Mouse (Mus musculus): ENCODE results near the gene Gm20517.

Gm20517 gene

GRCm38 (mm10) chr17:47693671-47694441, 82.5 kb downstream of the Gm20517 start:
- H3K27me3 ChIP-seq (ENCODE audit: control insufficient read depth, insufficient read depth, low read length, poor library complexity, severe bottlenecking) = no peaks in the 10 kb centered on the region
- DNase-seq (ENCODE audit: low read depth, low spot score) = peak; percentile 9

GRCm38 (mm10) chr17:47694442-47694502, 82.9 kb downstream of the Gm20517 start, which contains the start of gene Gm21981:
Gm21981 (minus strand) TSS chr17:47694455.
- H3K36me3 ChIP-seq (ENCODE audit: control insufficient read depth, insufficient read depth, low read length, poor library complexity, severe bottlenecking) = no peaks in the 10 kb centered on the region
- no peak for DNase-seq (ENCODE audit: low read depth, low spot score)
- H3K27me3 ChIP-seq (ENCODE audit: control insufficient read depth, insufficient read depth, low read length, poor library complexity, severe bottlenecking) = no peaks in the 10 kb centered on the region

More at GRCm38 (mm10) chr17:47693671-47694441, 82.5 kb downstream of the Gm20517 start:
- H3K36me3 ChIP-seq (ENCODE audit: control insufficient read depth, insufficient read depth, low read length, poor library complexity, severe bottlenecking) = no peaks in the 10 kb centered on the region

GRCm38 (mm10) chr17:47694503-47695336, 83.3 kb downstream of the Gm20517 start, which contains the start of gene Prickle4:
Prickle4 (minus strand) TSS chr17:47694736.
- Histone ChIP-seq H3K36me3 (ENCODE audit: control insufficient read depth, insufficient read depth, low read length, poor library complexity, severe bottlenecking) (no peaks in the 10 kb centered on the region), H3K27me3 (ENCODE audit: control insufficient read depth, insufficient read depth, low read length, poor library complexity, severe bottlenecking) (no peaks in the 10 kb centered on the region)
- peak; percentile 96 for DNase-seq (ENCODE audit: low read depth, low spot score)

GRCm38 (mm10) chr17:47695337-47695710, 83.9 kb downstream of the Gm20517 start:
- H3K27me3 ChIP-seq (ENCODE audit: control insufficient read depth, insufficient read depth, low read length, poor library complexity, severe bottlenecking) = no peaks in the 10 kb centered on the region
- no peaks in the 10 kb centered on the region for H3K36me3 ChIP-seq (ENCODE audit: control insufficient read depth, insufficient read depth, low read length, poor library complexity, severe bottlenecking)
- DNase-seq (ENCODE audit: low read depth, low spot score) = peak; percentile 23

GRCm38 (mm10) chr17:47698156-47698555, 86.8 kb downstream of the Gm20517 start:
- DNase-seq (ENCODE audit: low read depth, low spot score) = no peak
- Histone ChIP-seq H3K36me3 (ENCODE audit: control insufficient read depth, insufficient read depth, low read length, poor library complexity, severe bottlenecking) (no peaks in the 10 kb centered on the region), H3K27me3 (ENCODE audit: control insufficient read depth, insufficient read depth, low read length, poor library complexity, severe bottlenecking) (no peaks in the 10 kb centered on the region)

- H3K27me3 ChIP-seq (ENCODE audit: control insufficient read depth, insufficient read depth, low read length, poor library complexity, severe bottlenecking) = no peaks in the 10 kb centered on the region
- no peaks in the 10 kb centered on the region for H3K36me3 ChIP-seq (ENCODE audit: control insufficient read depth, insufficient read depth, low read length, poor library complexity, severe bottlenecking)
- no peak for DNase-seq (ENCODE audit: low read depth, low spot score)
Measured at GRCm38 (mm10) chr17:47699055-47699454, 87.7 kb downstream of the Gm20517 start.

GRCm38 (mm10) chr17:47701793-47702192, 90.4 kb downstream of the Gm20517 start:
- Histone ChIP-seq H3K27me3 (ENCODE audit: control insufficient read depth, insufficient read depth, low read length, poor library complexity, severe bottlenecking) (no peaks in the 10 kb centered on the region), H3K36me3 (ENCODE audit: control insufficient read depth, insufficient read depth, low read length, poor library complexity, severe bottlenecking) (no peaks in the 10 kb centered on the region)
- no peak for DNase-seq (ENCODE audit: low read depth, low spot score)

- Histone ChIP-seq H3K36me3 (ENCODE audit: control insufficient read depth, insufficient read depth, low read length, poor library complexity, severe bottlenecking) (no peaks in the 10 kb centered on the region), H3K27me3 (ENCODE audit: control insufficient read depth, insufficient read depth, low read length, poor library complexity, severe bottlenecking) (no peaks in the 10 kb centered on the region)
- no peak for DNase-seq (ENCODE audit: low read depth, low spot score)
Measured at GRCm38 (mm10) chr17:47702548-47703345, 91.4 kb downstream of the Gm20517 start.

- no peaks in the 10 kb centered on the region for H3K36me3 ChIP-seq (ENCODE audit: control insufficient read depth, insufficient read depth, low read length, poor library complexity, severe bottlenecking)
- H3K27me3 ChIP-seq (ENCODE audit: control insufficient read depth, insufficient read depth, low read length, poor library complexity, severe bottlenecking) = no peaks in the 10 kb centered on the region
- DNase-seq (ENCODE audit: low read depth, low spot score) = no peak
Measured at GRCm38 (mm10) chr17:47703556-47703955, 92.2 kb downstream of the Gm20517 start.

- H3K27me3 ChIP-seq (ENCODE audit: control insufficient read depth, insufficient read depth, low read length, poor library complexity, severe bottlenecking) = no peaks in the 10 kb centered on the region
- DNase-seq (ENCODE audit: low read depth, low spot score) = no peak
- no peaks in the 10 kb centered on the region for H3K36me3 ChIP-seq (ENCODE audit: control insufficient read depth, insufficient read depth, low read length, poor library complexity, severe bottlenecking)
Measured at GRCm38 (mm10) chr17:47704692-47705091, 93.3 kb downstream of the Gm20517 start.

GRCm38 (mm10) chr17:47706196-47706595, 94.8 kb downstream of the Gm20517 start:
- no peaks in the 10 kb centered on the region for H3K27me3 ChIP-seq (ENCODE audit: control insufficient read depth, insufficient read depth, low read length, poor library complexity, severe bottlenecking)
- H3K36me3 ChIP-seq (ENCODE audit: control insufficient read depth, insufficient read depth, low read length, poor library complexity, severe bottlenecking) = no peaks in the 10 kb centered on the region
- no peak for DNase-seq (ENCODE audit: low read depth, low spot score)

GRCm38 (mm10) chr17:47707961-47708360, 96.6 kb downstream of the Gm20517 start:
- Histone ChIP-seq H3K36me3 (ENCODE audit: control insufficient read depth, insufficient read depth, low read length, poor library complexity, severe bottlenecking) (no peaks in the 10 kb centered on the region), H3K27me3 (ENCODE audit: control insufficient read depth, insufficient read depth, low read length, poor library complexity, severe bottlenecking) (no peaks in the 10 kb centered on the region)
- DNase-seq (ENCODE audit: low read depth, low spot score) = no peak

GRCm38 (mm10) chr17:47708972-47709371, 97.6 kb downstream of the Gm20517 start:
- Histone ChIP-seq H3K36me3 (ENCODE audit: control insufficient read depth, insufficient read depth, low read length, poor library complexity, severe bottlenecking) (no peaks in the 10 kb centered on the region), H3K27me3 (ENCODE audit: control insufficient read depth, insufficient read depth, low read length, poor library complexity, severe bottlenecking) (no peaks in the 10 kb centered on the region)
- no peak for DNase-seq (ENCODE audit: low read depth, low spot score)

- Histone ChIP-seq H3K36me3 (ENCODE audit: control insufficient read depth, insufficient read depth, low read length, poor library complexity, severe bottlenecking) (no peaks in the 10 kb centered on the region), H3K27me3 (ENCODE audit: control insufficient read depth, insufficient read depth, low read length, poor library complexity, severe bottlenecking) (no peaks in the 10 kb centered on the region)
- no peak for DNase-seq (ENCODE audit: low read depth, low spot score)
Measured at GRCm38 (mm10) chr17:47710036-47710435, 98.6 kb downstream of the Gm20517 start.

- DNase-seq (ENCODE audit: low read depth, low spot score) = no peak
- Histone ChIP-seq H3K27me3 (ENCODE audit: control insufficient read depth, insufficient read depth, low read length, poor library complexity, severe bottlenecking) (no peaks in the 10 kb centered on the region), H3K36me3 (ENCODE audit: control insufficient read depth, insufficient read depth, low read length, poor library complexity, severe bottlenecking) (no peaks in the 10 kb centered on the region)
Measured at GRCm38 (mm10) chr17:47711883-47712282, 100.5 kb downstream of the Gm20517 start.

All from splenic B cell, adult 2 months (primary cell).